Mouse (Mus musculus) olfactory bulb, adult 2 months (tissue): ENCODE data around the gene Corin.

Source experiments
- CTCF ChIP-seq: fragments of 200-500 bp; IDR thresholded peaks from 2 replicates; pipeline ENCODE4 v1.5.1; 2012; ENCODE audit warnings: low read depth, mild to moderate bottlenecking, low read length, moderate library complexity; ENCODE audit not compliant: insufficient read depth
- POLR2A ChIP-seq: fragments of 200-500 bp; IDR thresholded peaks from 2 replicates; pipeline ENCODE4 v1.6.1; 2012; ENCODE audit warnings: mild to moderate bottlenecking, low read depth, low read length, moderate library complexity; ENCODE audit not compliant: insufficient read depth

- TF ChIP-seq CTCF (no peak), POLR2A (no peak)
Observed at GRCm38 (mm10) chr5:72282907-72283306, 221.4 kb downstream of the Corin start.
